Mouse (Mus musculus): ENCODE results near the gene Zmym4.

DNA sequence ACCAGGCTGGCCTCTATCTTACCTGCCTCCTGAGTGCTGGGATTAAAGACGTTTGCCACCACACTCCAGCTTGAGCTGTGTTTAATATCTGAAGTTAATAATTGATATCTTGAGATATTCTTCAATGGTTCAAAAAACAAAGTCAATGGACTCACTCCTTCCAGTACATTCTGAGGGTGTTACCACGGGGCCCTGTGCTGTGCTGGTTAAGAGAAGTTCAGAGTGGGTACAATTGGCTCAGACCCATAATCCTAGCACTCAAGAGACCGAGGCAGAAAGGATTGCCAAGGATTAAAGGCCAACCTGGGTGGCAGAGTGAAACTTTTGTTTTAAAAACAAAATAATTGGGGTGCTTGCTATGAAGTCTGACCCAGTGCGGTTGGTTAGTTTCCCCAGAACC, 48.4 kb upstream of the Zmym4 start:
- no peak for TF ChIP-seq CTCF (IDR thresholded peaks at IDR 0.05; ENCODE audit: insufficient read depth, low read depth, low read length)
- TF ChIP-seq POLR2A (IDR thresholded peaks at IDR 0.05; ENCODE audit: insufficient read depth, low read depth, low read length) = no peak
